Mouse (Mus musculus) right cerebral cortex, postnatal 10 days (tissue): ENCODE measurements around the gene Exo1.

Experiments used
- DNase-seq, 2 experiments: peaks; one replicate each; pipeline ENCODE4 v3.0.0; 2021; ENCODE audit warnings: low spot score in 2 of 2

Gene Exo1

GRCm38 (mm10) chr1:175880453-175881296 is at the start of gene Exo1:
Gene Exo1, plus strand, starts transcription at chr1:175880581.
- DNase-seq, result peak; percentile 88 to 90

GRCm38 (mm10) chr1:175855515-175855914 is 24.9 kb upstream of the Exo1 start:
- DNase-seq, result no peak

DNA sequence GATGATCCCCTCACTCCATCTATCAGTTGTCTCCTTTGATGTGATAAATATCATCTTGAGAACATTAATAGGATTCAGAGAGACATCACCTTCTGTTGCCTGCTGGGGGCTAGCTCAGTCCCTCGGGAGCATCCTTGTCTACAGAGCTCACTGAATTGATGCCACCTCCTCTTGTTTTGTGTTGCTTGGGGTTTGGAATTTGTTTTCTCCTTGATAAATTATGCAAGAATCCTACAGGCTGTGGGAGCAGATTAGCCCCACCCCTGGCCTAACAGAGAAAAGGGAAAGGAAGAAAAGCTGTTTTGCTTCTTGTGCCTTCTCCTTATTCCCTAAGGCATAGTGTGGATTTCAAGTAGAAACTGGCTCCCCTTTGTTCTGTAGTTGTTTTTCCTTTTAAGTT is 13.3 kb upstream of the Exo1 start:
- no peak for DNase-seq

- peak in 1 of 2 experiments; percentile 31 for DNase-seq
Observed at GRCm38 (mm10) chr1:175867558-175867957, 12.8 kb upstream of the Exo1 start.

DNA sequence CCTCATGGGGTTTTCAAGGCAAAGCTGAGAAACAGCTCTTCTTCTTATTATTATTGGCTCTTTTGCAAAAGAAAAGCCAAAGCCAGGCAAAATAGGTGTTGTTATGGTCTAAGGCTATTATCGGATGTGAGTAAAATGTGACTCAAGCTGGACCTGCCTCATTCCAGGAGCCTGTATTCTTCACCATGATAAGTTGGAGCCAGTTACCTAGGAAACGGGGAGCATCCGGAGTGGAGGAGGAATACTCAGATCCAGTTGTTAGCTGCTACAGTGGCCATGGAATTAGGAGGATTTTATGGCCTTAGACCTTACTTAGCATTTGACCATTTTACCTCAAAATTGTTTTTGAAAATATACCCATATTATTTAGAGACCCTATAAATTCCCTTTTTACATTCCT is 9.7 kb upstream of the Exo1 start:
- peak in 1 of 2 experiments; percentile 42 for DNase-seq

GRCm38 (mm10) chr1:175872028-175872816 is 8.2 kb upstream of the Exo1 start:
- no peak for DNase-seq

- no peak for DNase-seq
Observed at GRCm38 (mm10) chr1:175883398-175883797, 3.0 kb downstream of the Exo1 start.

GRCm38 (mm10) chr1:175893263-175893662 is 12.9 kb downstream of the Exo1 start:
- DNase-seq, result no peak

DNA sequence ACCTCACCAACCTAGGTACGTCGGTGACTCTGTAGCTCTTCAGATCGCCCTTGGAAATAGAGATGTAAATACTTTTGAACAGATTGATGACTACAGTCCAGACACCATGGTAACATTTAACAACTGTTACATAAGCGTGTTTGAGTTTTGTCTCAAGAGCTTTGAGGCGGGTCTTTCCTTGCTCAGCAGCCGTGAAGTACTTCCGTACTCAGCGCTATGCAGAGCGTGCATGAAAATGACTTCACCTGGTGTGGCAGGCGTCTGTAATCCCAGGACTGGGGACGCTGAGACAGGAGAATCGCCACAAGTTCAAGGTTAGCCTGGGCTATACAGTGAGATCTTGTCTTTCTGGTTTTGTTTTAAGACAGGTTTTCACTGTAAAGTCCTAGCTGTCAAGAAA is 13.3 kb downstream of the Exo1 start:
- DNase-seq, result no peak

- no peak for DNase-seq
Observed at GRCm38 (mm10) chr1:175911207-175911606, 30.8 kb downstream of the Exo1 start.

GRCm38 (mm10) chr1:175912038-175912437 is 31.7 kb downstream of the Exo1 start:
- DNase-seq, result no peak

- DNase-seq, result no peak
Observed at GRCm38 (mm10) chr1:175913728-175914303, 33.4 kb downstream of the Exo1 start.

GRCm38 (mm10) chr1:175920029-175920428 is 39.6 kb downstream of the Exo1 start, which contains the start of gene Gm38100:
Gene Gm38100, plus strand, starts transcription at chr1:175920329.
- no peak for DNase-seq

DNA sequence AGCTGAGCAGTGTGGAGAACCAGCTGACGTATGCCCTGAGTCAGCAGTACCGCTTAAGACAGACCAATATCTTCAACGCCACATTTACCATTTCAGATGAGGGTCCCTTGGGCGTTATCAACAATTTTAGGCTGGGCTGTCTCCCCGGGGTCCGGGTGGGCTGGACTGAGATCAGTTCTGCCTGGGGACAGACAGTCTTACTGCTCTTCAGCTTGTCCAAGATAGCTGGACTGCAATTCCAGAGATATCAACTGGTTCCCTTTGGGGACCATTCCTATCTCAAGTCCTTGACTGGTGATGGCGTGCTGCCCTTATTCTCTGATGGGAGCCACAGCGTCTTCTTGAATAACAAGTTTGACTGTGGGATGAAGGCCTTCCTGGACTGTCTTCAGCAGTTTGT is 40.7 kb downstream of the Exo1 start:
- DNase-seq, result no peak

DNA sequence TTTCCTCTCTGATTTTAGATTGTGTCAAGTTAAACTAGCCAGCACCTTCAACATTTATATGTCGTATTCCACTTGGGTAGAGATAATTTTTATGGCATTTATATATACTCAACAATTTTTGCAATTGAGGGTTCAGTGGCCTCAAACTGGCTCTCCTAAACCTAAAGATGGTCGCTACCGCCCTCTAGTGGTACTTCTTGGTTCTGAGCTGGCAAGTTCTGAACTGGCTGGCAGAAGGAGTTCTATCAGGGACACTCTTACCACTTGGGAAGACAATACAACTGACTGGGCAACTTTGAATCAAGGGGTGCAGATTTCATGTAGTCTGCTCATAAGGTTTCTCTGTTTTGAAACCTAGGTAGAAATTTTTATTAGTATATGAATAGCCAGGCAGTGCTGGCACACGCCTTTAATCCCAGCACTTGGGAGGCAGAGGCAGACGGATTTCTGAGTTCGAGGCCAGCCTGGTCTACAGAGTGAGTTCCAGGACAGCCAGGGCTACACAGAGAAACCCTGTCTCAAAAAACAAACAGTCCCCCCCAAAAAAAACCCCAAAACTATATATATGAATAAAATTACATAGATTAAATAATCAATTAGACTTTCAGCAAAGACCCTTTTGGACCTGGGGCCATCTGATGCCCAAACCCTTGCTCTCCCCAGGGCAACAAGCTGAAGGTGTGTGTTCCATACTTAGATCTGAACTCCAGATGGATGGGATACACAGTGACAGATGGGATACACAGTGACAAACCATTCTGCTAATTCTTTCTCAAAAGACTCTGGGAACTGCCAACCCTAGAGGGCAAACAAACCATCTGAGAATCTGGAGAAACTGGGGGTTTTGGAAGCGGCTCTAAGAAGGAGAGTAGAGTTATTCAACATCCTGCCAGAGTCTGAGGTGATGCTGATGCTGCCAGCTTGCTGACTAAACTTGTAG is 43.7 kb downstream of the Exo1 start:
- peak; percentile 81 to 88 for DNase-seq

DNA sequence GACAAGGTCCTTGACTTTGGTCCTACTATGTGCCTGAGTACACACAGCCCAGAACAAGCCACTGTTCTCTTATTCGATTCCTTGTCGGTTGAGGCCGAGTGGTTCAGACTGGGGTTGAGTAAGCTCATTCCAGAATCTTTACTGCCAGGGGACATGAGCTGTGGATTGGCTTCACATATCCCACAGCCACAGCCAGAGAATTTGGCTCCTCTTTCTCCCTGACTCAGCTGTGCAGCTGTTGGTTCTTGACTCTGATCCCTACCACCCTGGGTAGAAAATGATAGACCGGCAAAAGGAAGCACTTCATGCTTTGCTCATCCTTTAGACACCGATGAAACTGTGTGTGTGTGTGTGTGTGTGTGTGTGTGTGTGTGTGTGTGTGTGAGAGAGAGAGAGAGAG is 51.0 kb downstream of the Exo1 start:
- DNase-seq, result no peak

DNA sequence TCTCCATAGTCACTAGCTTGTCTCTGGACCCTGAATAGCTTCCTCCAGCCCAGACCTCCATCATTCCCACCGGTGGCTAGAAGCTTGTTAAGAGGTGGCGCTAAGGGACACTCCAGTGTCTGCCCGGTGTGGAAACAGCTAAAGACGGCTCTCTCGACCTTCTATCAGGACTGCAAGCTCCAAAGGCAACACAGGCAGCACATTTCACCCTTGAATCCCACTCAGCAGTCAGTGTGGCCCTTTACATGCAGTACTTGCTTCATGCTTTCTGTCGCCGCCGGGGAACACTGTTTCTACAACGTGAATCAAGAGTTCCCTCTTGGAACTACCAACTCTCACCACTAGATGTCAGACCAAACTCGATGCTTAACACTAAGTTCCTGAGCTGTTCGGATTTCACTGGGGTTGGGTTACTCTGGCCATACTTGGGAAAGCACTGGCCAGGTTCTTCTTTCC is 55.9 kb downstream of the Exo1 start:
- DNase-seq, result peak; percentile 83 to 88

DNA sequence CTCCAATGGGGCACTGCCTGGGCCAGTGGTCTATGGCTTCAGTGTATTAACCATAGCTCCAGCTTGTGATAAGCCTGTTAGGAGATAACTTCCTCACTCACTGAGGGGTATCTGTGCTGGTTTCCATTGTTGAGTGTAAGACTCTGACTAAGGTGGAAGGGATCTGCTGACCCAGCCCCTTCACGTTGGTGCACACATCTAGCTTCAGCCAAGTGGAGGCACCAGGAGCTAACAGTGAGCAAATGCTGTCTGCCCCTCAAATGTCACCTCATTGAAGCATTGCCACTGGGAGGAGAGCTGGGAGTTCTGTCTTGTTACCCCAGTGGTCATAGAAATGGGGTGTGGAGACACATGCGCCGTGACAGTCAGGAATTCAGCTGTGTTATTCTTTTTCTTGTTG is 58.4 kb downstream of the Exo1 start:
- DNase-seq, result no peak

GRCm38 (mm10) chr1:175943168-175943567 is 62.8 kb downstream of the Exo1 start:
- DNase-seq, result no peak

DNA sequence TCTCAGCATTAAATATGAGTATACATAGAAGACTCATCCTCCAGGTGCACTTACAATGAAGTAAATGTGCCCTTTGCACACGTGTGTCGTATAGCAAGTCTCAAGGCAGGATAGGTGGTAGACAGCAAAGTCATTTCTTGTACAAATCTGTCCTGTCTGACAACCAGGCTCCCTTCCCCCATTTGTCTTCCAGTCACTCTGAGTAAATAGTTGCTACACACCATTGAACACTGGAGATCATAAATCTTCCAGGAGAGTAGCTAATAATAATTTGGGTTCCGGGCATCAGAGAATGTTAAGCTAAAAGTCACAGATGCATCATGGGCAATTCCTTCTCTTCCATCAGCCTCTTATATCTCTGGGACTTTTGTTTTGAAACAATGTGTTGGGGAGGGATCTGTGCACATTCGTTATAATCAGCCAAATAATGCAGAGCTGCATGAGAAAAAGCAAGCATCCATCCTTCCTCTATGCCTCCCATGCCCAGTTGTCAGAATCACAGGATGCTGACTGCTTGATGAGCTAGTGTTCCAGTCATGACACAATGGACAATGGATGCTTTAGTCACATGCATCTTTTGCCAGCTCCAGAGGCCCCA is 66.4 kb downstream of the Exo1 start:
- DNase-seq, result no peak

DNA sequence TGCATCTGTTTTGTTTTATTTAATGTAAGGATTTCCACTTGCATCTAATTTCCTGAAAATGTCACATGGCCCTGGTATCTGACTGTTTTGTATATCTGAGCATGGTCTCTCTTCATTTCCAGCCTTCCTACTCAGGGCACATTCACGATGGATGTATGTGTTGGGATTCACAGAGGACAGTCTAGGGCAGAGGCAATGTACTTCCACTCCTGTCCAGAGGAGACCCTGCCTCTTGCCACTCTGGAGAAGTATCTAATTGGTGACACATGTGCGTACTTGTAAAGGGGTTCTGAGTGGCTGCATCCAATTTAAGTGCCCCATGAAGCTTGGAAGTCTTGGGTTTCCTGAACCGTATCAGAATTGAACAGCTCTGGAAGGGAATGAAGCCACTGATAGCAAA is 70.0 kb downstream of the Exo1 start:
- DNase-seq, result no peak
